Mouse (Mus musculus) embryonic fibroblast, embryonic 13.5 days (primary cell): ENCODE results near the gene Limd2.

ENCODE experiments used
- CTCF ChIP-seq: IDR thresholded peaks from 2 replicates; pipeline ENCODE4 v1.5.1; 2011; ENCODE audit warnings: mild to moderate bottlenecking, control low read depth, low read length, moderate library complexity, borderline replicate concordance; ENCODE audit not compliant: insufficient read depth
- POLR2A ChIP-seq: IDR thresholded peaks from 2 replicates; pipeline ENCODE4 v1.6.1; 2011; ENCODE audit warnings: low read depth, mild to moderate bottlenecking, control low read depth, low read length, moderate library complexity

- TF ChIP-seq POLR2A: no peak
- TF ChIP-seq CTCF: no peak
Observed at GRCm38 (mm10) chr11:106164601-106165180, 4.0 kb upstream of the Limd2 start.
